Mouse (Mus musculus) T-cell, adult 2 months (primary cell): ENCODE results near the gene Tm2d3.

Source experiments
- DNase-seq: peaks from one replicate; pipeline ENCODE4 v3.0.0; 2022; ENCODE audit warnings: low spot score

The Tm2d3 gene

DNA sequence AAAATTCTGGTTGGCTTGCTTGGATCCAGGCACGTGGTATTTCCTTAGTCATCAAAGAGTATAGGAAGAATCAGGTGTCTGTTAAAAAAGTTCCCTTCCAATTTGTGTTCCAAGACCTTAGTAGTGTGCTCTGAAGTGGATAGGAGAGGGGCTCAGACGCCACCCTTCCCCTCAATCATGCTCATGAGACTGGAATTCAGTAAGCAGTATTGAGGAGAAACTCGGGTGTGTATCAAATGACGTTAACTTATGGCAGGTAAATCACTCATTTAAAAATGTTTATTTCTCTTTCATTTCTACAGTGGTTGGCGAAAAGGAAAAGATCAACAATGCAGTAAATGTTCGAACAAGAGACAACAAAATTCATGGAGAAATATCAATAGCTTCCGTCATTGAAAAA, at the start of gene Tm2d3:
TSS of gene Tm2d3 (plus strand) at position 301 of the 400 bp plus-strand sequence.
- no peak for DNase-seq

DNA sequence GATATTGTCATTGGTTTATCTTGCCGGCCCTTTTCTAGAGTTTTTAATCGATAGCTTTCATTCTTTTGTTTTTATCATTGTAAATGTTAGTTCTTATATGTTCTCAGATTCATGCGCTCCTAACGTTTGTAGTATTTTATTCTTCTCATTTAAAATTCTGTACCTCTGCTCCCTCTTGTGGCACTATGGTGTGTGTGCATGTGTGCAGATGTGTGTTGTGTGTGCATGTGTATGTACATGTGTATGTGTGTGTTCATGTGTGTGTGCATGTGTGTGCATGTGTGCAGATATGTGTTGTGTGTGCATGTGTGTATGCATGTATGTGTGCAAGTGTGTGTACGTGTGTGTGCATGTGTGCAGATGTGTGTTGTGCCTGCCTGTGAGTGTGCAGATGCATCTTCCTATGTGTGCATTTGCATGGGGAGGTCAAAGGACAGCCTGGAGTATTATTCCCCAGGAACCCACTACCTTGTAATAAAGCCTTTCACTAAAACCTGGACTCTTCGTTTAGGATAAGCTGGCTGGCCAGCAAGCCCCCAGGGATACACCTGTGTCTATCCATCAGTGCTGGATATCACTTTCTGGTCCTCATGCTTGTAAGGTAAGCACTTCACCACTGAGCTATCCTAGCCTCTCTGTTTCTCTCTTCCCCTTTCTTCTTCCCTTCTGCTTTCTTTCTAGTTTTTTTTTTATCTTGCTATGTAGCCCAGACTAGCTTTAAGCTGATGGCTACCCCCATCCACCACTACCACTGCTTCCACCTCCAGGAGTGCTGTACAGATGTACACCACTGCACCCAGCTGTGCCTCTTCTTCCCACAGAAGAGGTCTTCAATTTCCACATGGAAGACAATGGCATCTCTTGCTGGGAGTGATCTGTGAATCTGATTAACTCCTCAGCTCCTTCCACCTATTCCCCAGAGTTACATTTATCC, 48.3 kb upstream of the Tm2d3 start:
- no peak for DNase-seq

DNA sequence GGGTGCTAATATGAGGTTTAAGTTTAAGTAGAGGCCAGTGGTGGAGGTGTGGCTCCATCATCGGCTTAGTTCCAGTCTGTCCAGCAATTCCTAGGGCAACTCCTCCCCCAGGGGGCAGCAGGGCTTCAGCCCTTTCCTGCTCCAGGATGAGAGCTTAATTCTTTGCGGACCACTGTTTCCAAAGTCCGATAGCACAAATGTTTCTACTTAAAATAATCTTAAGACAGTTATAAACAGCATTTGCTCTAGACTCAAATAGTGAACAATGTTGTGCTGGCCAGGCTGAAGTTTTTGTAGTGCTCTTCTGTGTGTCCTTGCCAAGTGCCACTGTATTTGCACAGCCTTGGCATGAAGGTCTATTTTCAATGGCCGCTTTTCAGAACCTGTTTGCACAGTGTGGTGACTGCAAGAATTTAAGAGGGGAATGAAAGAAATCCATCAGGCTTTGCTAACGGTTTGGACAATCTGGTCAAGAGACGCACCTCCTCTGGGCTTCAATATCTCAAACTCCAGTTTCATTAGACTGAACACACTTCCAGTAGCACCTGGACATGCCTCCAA, 47.0 kb upstream of the Tm2d3 start:
- no peak for DNase-seq

DNA sequence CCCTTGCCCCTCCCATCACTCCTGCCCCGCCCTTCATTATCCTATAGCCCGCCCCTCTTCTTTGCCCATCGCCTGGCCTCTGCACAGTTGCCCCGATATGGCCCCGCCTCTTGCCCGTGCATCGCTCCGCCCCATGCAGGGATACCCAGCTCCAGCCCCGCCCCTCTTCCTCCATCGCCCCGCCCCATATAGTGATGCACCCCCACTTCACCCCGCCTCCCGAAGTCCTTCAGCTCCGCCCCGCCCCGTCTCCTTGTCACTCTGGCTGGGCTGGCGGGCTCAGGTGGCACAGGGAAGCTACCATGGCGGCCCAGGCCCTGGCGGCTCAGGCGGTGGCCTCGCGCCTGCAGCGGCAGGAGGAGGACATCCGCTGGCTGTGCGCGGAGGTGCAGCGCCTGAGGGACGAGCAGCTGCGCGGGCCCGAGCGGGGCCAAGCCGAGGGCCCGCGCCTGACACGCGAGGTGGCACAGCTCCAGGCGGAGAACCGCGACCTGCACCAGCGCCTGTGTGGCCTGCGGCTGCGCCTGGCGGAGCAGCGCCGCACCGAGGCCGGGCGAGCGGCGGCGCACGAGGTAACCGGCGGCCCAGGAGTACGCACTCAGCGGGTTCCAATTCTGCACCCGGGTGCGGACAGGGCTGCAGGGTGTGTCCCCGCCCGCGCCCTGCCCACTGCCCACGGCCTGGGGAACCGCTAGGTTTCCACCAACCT, 46.2 kb upstream of the Tm2d3 start, which contains the start of gene Tarsl2:
TSS of gene Tarsl2 (plus strand) at position 256 of the 709 bp plus-strand sequence.
- DNase-seq = peak; percentile 96

DNA sequence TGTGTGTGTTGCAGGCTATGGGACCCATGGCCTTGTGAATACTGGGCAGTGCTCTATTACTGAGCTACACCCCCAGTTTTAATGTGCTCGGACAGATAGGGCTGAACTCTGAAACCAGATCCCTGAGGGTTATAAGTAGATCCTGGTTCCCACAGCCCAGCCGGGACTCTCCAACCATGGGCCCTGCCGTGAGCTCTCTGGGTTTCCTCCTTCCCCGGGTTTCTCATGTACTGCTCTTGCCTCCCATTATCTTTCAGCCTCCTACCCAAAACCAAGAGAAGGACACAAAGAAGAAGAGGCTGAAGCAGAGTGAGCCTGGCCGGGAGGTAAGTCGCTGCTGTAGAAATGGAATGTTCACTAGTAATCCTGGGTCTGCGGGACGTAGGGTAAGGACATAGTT, 45.0 kb upstream of the Tm2d3 start:
- no peak for DNase-seq

DNA sequence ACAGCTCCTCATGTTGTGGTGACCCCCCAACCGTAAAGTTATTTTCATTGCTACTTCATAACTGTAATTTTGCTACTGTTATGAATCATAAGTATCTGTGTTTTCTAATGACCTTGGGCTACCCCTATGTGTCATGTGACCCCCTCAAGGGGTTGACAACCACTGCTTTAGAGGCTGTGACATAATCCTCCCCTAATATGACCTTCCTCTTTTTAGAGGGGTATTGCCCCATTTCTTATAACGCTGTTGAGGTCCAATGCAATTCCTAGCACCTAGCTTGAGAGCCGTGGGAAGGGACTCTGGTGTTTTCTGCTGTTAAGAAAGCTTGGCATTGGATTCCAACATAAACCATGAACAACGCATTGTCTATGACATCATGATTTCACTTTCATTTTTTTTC, 40.3 kb upstream of the Tm2d3 start:
- DNase-seq = no peak

DNA sequence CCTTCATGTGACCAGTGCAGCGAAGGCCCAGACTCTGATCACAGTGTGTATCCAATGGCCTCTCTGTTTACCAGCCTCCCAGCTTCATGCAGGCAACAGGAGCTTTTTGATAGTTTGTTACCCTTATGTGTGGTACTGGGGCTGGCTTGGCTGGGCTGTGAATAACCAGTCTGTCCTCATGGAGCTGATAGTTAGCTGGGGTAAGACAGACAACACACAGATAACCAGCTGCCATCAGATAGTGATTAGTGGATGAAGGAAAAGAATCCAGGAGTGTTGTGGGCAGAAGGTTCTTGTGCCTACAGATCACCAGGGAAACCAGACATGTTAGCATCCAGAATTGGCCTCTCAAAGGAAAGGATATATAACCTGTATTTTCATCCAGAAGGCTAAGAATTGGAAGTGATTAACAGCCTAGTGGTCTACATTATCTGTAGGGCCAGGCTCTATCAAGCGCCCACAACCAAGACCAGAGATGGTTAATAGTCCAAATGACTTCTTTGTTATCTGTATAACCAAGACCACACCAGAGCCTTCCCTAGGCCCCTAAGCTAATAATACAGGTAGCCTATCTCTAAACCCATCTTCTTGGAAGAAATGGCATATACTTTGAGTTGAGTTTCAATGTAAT, 33.4 kb upstream of the Tm2d3 start:
- DNase-seq = no peak

DNA sequence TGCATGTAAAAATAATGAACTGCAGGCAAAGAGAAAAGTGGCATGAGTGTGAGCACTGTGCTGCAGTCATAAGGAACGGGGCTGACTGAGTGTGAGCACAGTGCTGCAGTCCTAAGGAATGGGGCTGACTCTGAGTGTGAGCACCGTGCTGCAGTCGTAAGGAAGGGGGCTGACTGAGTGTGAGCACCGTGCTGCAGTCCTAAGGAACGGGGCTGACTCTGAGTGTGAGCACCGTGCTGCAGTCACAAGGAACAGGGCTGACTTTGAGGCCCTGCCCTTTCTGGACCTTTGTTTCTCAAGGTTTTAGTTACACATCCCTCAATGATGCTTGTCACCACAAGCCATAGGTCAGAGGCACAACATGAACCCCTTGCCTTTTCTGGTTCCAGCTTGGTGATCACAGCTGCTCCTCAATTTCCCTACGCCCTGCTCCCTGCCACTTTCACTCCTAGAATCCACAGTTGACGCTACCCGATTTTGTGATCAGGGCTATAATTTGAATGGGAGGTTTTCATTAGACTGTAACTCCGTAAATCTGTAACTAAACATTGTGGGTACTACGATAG, 27.7 kb upstream of the Tm2d3 start:
- no peak for DNase-seq

DNA sequence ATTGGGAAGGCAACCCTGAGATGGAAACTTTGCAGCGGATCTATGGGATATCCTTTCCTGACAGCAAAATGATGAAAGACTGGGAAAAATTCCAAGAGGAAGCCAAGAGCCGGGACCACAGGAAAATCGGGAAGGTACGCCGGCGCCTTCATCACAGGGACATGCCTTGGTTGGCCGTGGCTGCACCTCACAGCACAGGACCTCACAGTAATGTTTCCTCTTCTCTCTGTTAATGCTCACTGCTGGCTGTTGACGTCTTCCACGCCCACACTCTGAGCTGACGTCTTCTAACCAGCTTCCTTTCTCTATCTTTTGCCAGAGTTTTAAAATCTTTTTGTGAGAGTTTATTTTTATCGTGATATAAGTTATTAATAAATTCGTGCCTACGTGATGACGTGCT, 27.1 kb upstream of the Tm2d3 start:
- no peak for DNase-seq

DNA sequence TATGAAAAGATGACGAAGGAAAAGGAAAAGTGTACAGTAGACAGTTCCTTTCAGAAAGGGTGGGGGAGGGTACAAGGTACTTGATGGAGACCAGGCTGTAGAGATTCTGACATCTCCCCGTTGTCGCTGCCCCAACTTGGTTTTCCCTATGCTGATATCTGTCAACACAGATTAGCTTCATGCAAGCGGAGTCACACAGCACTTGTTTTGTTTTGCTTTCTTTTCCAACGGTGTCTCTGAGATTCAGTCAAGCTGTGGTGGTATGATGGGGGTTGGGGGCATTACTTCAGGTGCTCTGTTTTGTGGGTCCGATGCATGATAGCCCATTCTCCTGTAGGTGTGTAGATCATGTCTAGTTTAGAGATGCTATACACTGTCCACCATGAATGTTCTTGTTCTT, 23.5 kb upstream of the Tm2d3 start:
- DNase-seq = no peak

DNA sequence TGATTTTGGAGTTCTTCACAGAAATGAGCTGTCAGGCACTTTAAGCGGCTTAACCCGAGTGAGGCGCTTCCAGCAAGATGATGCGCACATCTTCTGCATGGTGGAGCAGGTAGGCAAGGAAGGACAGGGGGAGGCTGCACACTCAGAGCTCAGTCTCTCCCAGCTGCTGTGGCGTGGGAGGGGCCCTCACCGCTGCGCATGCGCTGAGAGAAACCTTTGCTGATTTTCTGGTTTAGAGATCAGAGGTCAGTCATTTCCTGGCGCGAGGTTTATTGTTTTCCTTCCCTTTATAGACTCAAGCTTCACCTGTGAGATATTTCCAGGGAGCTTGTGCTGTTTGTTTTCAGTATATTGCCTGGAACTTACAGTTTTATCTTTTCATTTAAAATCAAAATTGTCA, 12.9 kb upstream of the Tm2d3 start:
- no peak for DNase-seq

DNA sequence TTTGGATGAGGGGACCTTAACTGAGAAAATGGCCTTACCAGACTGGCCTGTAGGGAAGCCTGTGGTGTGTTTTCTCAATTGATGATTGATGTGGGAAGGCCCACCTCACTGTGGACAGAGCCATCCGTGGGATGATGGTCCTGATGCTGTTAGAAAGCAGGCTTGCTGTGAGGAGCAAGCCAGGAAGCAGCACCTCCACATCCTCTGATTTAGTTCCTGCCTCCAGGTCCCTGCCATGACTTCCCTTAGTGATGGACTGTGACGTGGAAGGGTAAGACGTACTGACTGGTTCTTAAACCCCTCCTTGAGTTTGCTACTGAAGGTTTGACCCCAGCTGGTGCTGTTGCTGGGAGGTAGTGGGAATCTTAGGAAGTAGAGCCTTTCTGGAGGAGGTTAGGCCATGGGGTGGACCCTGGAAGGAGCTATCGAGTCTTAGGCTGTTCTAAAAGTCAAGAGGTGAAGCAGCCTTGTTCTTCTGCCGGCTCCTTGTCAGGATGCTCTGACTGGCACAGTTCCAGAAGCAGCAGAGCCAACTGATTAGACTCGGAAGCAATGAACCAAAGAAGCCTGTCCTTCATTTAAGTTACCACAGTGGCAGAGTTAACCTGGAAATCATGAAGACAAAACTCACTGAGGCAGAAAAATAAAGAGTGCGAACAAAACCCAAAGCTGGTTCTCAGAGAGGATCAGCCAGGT, 11.9 kb upstream of the Tm2d3 start:
- no peak for DNase-seq

DNA sequence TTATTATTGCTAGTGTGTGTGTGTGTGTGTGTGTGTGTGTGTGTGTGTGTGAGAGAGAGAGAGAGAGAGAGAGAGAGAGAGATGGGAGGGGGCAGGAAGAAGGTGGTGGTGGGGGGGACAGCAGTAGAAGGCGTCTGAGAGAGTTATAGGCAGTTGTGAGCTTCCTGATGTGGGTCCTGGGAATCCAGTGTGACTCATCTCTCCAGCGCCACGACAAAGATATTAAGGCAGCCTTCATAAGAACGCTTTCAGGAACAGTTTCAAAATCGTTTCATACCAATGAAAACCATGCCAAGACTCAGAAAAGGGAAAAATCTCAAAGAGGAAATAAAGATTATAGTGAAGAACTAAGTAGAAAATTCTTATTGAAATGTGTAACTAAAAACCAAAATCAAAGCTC, 9.8 kb upstream of the Tm2d3 start:
- no peak for DNase-seq

DNA sequence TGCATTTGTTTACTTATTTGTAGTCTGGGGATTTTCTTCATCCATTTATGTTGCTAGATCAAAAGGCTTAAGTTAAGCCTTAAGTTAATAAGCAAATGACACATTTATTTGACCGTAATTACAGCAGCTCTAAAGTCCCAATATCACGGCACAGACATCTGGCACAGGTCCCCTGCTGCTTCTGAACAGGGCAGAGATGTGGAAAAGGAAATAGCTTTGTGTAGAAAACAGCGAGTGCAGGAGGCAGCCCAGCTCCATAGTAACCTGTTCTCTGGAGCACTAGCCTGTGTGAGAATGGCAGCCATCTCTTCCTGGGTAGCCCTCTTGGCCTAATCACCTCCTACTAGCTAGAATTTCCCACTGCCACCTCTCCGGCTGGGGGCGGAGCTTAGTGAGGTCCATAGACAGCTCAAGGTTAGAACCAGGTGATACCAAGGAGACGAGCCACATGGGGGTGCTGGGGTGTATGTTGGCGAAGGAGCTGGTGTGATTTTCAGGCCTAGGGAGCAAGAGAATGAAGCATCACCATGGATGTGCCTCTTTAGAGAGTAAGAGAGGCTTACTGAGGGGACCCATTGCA, 6.6 kb upstream of the Tm2d3 start:
- DNase-seq = no peak

DNA sequence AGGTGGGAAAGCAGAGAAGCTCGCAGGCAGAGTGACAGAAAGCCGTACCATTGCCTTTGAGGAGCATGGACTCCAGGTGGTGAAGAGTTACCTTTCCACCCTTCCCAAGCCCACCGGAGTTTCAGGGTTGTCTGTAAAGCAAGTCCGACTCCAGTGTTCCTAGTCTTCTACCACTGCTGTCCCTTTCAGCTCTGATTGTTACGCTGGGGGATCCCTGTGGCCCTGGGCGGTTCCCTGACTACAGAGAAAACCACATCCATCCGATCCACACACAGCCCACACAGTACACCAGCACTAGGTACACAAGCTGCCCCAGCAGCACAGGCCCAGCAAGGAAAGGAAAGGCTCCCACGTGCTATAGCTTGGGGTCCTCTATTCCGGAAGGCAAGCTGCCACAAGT, 4.3 kb upstream of the Tm2d3 start:
- DNase-seq = no peak

DNA sequence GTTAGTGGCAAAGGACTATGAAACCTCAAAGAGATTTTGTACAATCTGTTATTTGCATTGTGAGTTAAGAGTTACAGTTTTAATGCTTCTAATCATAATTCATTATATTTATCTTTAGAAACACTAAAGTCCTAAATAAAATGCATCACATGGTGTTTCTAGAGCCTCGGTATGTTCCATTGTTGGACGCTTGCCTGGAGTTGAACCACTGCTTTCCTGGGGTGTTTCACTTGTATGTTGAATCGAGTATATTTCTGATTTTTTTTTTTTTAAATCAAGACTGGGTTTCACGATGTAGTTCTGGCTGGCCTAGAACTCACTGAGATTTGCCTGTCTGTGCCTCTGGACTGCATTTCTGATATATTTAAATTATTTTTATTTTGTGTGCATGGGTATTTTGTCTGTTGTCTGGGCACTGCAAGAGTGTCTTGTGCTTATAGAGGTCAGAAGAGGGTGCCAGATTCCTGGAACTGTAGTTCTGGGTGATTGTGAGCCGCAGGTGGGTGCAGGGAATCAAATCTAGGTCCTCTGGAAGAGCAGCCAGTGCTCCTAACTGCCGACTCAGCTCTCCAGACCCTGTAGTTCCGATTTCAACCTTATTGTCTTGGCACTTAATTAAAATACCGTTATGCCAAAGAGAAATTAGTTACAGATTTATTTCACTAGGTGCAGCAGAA, 1.1 kb downstream of the Tm2d3 start:
- no peak for DNase-seq

DNA sequence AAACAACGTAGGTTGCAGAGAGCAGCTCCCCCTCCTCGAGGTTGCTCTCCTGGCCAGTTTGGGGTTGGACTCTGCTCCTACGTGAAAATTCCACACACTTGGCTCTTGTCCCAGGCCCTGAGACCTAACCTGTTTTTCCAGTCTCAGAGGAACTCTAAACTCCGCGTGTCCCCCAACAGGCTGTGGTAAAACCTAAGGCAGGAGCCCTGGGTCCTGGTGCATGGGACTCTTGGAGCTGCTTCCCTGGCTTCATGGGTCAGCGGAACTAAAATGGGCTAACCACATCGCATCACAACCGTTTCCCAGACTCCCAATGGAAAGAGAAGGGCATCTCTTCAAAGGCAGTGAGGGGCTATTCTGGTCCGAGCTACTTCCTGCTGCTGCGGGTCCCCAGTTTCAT, 1.9 kb downstream of the Tm2d3 start:
- DNase-seq = no peak

DNA sequence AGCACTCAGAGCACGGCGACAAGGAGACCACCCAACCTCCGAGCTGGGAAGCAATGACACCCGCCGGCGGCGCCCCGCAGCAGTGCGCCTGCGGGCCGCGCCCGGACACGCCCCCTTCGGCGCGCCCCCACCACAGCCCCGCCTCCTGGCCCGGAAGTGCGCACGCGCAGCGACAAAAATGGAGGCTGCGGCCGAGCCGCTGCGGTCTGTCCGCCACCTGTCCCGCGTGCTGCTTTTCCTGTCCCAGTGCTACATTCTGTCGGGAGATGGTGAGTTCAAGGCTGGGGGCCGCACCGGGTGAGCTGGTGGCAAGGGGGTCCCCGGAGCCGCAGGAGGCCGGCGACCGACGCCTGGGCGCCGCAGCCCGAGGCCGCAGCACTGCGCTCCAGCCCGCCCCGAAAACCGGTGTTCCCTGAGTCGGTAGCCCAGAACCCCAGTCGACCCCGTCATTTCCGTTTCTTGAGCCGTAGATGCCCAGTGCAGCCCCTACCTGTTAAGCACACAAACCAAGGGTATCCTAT, 2.4 kb downstream of the Tm2d3 start:
- peak; percentile 90 for DNase-seq

DNA sequence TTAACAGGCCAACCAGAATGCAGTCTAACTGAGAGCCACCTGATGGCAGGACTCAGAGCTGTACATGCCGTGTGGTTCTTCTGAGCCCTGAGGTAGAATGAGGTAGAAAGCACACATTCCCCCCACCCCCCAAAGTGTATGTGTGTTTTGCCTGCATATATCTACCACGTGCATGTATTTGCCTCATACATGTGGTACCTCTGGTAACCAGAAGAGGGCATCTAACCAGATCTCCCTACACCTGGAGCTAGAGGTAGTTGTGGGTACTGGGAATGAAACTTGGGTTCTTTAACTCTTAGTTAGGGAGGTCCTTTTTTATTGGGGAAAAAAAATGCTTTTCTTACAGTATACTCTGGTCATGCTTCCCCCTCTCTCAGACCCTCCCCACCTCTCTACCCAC, 5.5 kb downstream of the Tm2d3 start:
- DNase-seq = peak; percentile 17

DNA sequence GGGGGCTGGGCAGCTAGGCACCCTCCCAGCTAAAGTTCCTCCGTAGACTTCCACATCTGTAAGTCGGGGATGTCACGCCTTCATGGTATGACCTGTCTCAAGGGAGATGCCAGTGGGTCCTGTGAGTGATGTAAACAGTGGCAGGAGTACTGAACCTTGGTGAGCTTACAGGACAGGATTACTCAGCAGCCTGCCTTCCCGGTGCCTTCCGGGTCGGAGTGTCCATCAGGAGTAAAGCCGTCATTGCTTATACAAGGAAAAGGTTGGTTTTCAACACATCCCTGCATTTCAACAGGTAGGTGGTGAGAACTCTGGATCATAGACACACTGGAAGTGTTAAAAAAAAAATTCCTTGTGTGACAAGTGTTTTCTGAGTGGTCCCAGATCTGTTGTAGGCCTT, 11.1 kb downstream of the Tm2d3 start:
- no peak for DNase-seq
